Mouse (Mus musculus): ENCODE measurements at regions not wholly inside any gene's neighbourhood (a gene's known extent, or its start where the extent isn't known, plus 50 kb on each side); places are given as distances from the start of the nearest gene placed in this dataset.

- H3ac ChIP-seq (ENCODE audit: control insufficient read depth, insufficient read length), result no peak overlapping the region
- no peaks in the 10 kb centered on the region for H3K79me2 ChIP-seq (ENCODE audit: control insufficient read depth, insufficient read depth)
- H3K4me2 ChIP-seq (ENCODE audit: low read depth), result no peak overlapping the region
- H3K27me3 ChIP-seq (ENCODE audit: control insufficient read depth, insufficient read depth, insufficient read length), result no peaks in the 10 kb centered on the region
- TF ChIP-seq TCF3 (IDR thresholded peaks at IDR 0.05; ENCODE audit: insufficient read length, low read depth) (no peak), CEBPB (IDR thresholded peaks at IDR 0.05; ENCODE audit: insufficient read depth, poor library complexity, severe bottlenecking) (no peak), MYOD1 (IDR thresholded peaks at IDR 0.05; ENCODE audit: control insufficient read depth in 1 of 3, insufficient read length in 2 of 3, low read depth in 2 of 3) (no peak), TCF12 (IDR thresholded peaks at IDR 0.05; ENCODE audit: insufficient read depth, poor library complexity, severe bottlenecking) (no peak), E2F4 (IDR thresholded peaks at IDR 0.05; ENCODE audit: insufficient read depth) (no peak), REST (IDR thresholded peaks at IDR 0.05; ENCODE audit: insufficient read depth, insufficient read length) (no peak), POLR2AphosphoS2 (IDR thresholded peaks at IDR 0.05; ENCODE audit: insufficient read length, low read depth) (no peak), SRF (IDR thresholded peaks at IDR 0.05; ENCODE audit: control insufficient read depth, insufficient read length, low read depth) (no peak), MYOG (IDR thresholded peaks at IDR 0.05; ENCODE audit: control insufficient read depth in 1 of 3, insufficient read depth in 1 of 3, insufficient read length in 2 of 3, low read depth in 2 of 3) (no peak)
- H3K4me3 ChIP-seq, result no peak overlapping the region
- no peaks in the 10 kb centered on the region for H3K36me3 ChIP-seq (ENCODE audit: control insufficient read depth, insufficient read depth)
These were observed 78.4 kb upstream of the Prmt6 start for GRCm38 (mm10) chr3:110329175-110329574.

GRCm38 (mm10) chr3:110310270-110310669, 59.5 kb upstream of the Prmt6 start:
- TF ChIP-seq MAX (IDR thresholded peaks at IDR 0.05; ENCODE audit: low read depth) (no peak), MYOG (IDR thresholded peaks at IDR 0.05; ENCODE audit: control insufficient read depth in 1 of 3, insufficient read depth in 1 of 3, insufficient read length in 2 of 3, low read depth in 2 of 3) (no peak), E2F4 (IDR thresholded peaks at IDR 0.05; ENCODE audit: insufficient read depth) (no peak), CEBPB (IDR thresholded peaks at IDR 0.05; ENCODE audit: insufficient read depth, poor library complexity, severe bottlenecking) (no peak), MYOD1 (IDR thresholded peaks at IDR 0.05; ENCODE audit: control insufficient read depth in 1 of 3, insufficient read length in 2 of 3, low read depth in 2 of 3) (no peak), TCF12 (IDR thresholded peaks at IDR 0.05; ENCODE audit: insufficient read depth, poor library complexity, severe bottlenecking) (no peak), SRF (IDR thresholded peaks at IDR 0.05; ENCODE audit: control insufficient read depth, insufficient read length, low read depth) (no peak), POLR2AphosphoS2 (IDR thresholded peaks at IDR 0.05; ENCODE audit: insufficient read length, low read depth) (no peak), POLR2A (IDR thresholded peaks at IDR 0.05; ENCODE audit: insufficient read length, low read depth) (no peak), USF1 (IDR thresholded peaks at IDR 0.05; ENCODE audit: low read depth) (no peak), TCF3 (IDR thresholded peaks at IDR 0.05; ENCODE audit: insufficient read length, low read depth) (no peak), REST (IDR thresholded peaks at IDR 0.05; ENCODE audit: insufficient read depth, insufficient read length) (no peak)
- Histone ChIP-seq H3K4me3 (no peak overlapping the region), H3K27me3 (ENCODE audit: control insufficient read depth, insufficient read depth, insufficient read length) (no peaks in the 10 kb centered on the region), H3K36me3 (ENCODE audit: control insufficient read depth, insufficient read depth) (no peaks in the 10 kb centered on the region), H3K79me2 (ENCODE audit: control insufficient read depth, insufficient read depth) (no peaks in the 10 kb centered on the region), H3ac (ENCODE audit: control insufficient read depth, insufficient read length) (no peak overlapping the region), H3K4me2 (ENCODE audit: low read depth) (no peak overlapping the region)

GRCm38 (mm10) chr3:110303166-110303565, 52.4 kb upstream of the Prmt6 start:
- H3K4me2 ChIP-seq (ENCODE audit: low read depth), result no peak overlapping the region
- no peaks in the 10 kb centered on the region for H3K36me3 ChIP-seq (ENCODE audit: control insufficient read depth, insufficient read depth)
- no peaks in the 10 kb centered on the region for H3K79me2 ChIP-seq (ENCODE audit: control insufficient read depth, insufficient read depth)
- H3K27me3 ChIP-seq (ENCODE audit: control insufficient read depth, insufficient read depth, insufficient read length), result no peaks in the 10 kb centered on the region
- H3K4me3 ChIP-seq, result no peak overlapping the region
- TF ChIP-seq CEBPB (IDR thresholded peaks at IDR 0.05; ENCODE audit: insufficient read depth, poor library complexity, severe bottlenecking), result no peak
- no peak for TF ChIP-seq POLR2AphosphoS2 (IDR thresholded peaks at IDR 0.05; ENCODE audit: insufficient read length, low read depth)
- no peak for TF ChIP-seq MAX (IDR thresholded peaks at IDR 0.05; ENCODE audit: low read depth)
- TF ChIP-seq TCF3 (IDR thresholded peaks at IDR 0.05; ENCODE audit: insufficient read length, low read depth), result no peak
- TF ChIP-seq E2F4 (IDR thresholded peaks at IDR 0.05; ENCODE audit: insufficient read depth), result no peak
- no peak for TF ChIP-seq POLR2A (IDR thresholded peaks at IDR 0.05; ENCODE audit: insufficient read length, low read depth)
- no peak for TF ChIP-seq REST (IDR thresholded peaks at IDR 0.05; ENCODE audit: insufficient read depth, insufficient read length)
- TF ChIP-seq TCF12 (IDR thresholded peaks at IDR 0.05; ENCODE audit: insufficient read depth, poor library complexity, severe bottlenecking), result no peak
- no peak for TF ChIP-seq MYOD1 (IDR thresholded peaks at IDR 0.05; ENCODE audit: control insufficient read depth in 1 of 3, insufficient read length in 2 of 3, low read depth in 2 of 3)
- TF ChIP-seq MYOG (IDR thresholded peaks at IDR 0.05; ENCODE audit: control insufficient read depth in 1 of 3, insufficient read depth in 1 of 3, insufficient read length in 2 of 3, low read depth in 2 of 3), result no peak
- TF ChIP-seq SRF (IDR thresholded peaks at IDR 0.05; ENCODE audit: control insufficient read depth, insufficient read length, low read depth), result no peak
- no peak for TF ChIP-seq USF1 (IDR thresholded peaks at IDR 0.05; ENCODE audit: low read depth)
- H3ac ChIP-seq (ENCODE audit: control insufficient read depth, insufficient read length), result no peak overlapping the region

Data from myocyte (in vitro differentiated cells).